Mouse (Mus musculus) hindbrain, embryonic 14.5 days (tissue): Measurements from ENCODE around the gene Krtap3-2. TPM values are rescaled to one million over a fixed set of nuclear protein-coding genes. Genes with fewer than 3 reads are reported as not detected.
"Not testable (repeated sequence)": the region's sequence is repeated elsewhere in the genome, so short reads cannot be mapped to it uniquely, and the experiment has no call there.

ENCODE experiments used
- ATAC-seq: fragments of 200-750 bp; cut with Nextera tagmentation; 2 replicates; pipeline ENCODE4 v1.8.0; 2017; ENCODE audit warnings: moderate number of reproducible peaks, mild to moderate bottlenecking, moderate TSS enrichment, moderate library complexity; ENCODE audit not compliant: low FRiP score
- DNase-seq: peaks from one replicate; pipeline ENCODE4 v3.0.0-alpha.2; 2015; ENCODE audit warnings: low spot score
- H3K27ac ChIP-seq: fragments of 300-500 bp; sonication (generic); 2 replicates; pipeline ENCODE4 v1.5.1; 2014; ENCODE audit warnings: mild to moderate bottlenecking, moderate library complexity
- H3K27me3 ChIP-seq: fragments of 300-500 bp; sonication (generic); 2 replicates; pipeline ENCODE4 v1.6.1; 2014; ENCODE audit warnings: mild to moderate bottlenecking, low read length, mixed read lengths; ENCODE audit not compliant: control insufficient read depth, insufficient read depth
- H3K36me3 ChIP-seq: fragments of 300-500 bp; sonication (generic); replicated peaks from 2 replicates; pipeline ENCODE4 v1.6.1; 2014; ENCODE audit not compliant: control insufficient read depth, insufficient read depth
- H3K4me1 ChIP-seq: fragments of 300-500 bp; sonication (generic); replicated peaks from 2 replicates; pipeline ENCODE4 v1.6.1; 2014; ENCODE audit warnings: antibody characterized with exemption, low read length, mixed read lengths; ENCODE audit not compliant: control insufficient read depth, insufficient read depth
- H3K4me2 ChIP-seq: fragments of 300-500 bp; sonication (generic); replicated peaks from 2 replicates; pipeline ENCODE4 v1.6.1; 2014; ENCODE audit warnings: mild to moderate bottlenecking, moderate library complexity
- H3K4me3 ChIP-seq: fragments of 300-500 bp; sonication (generic); replicated peaks from 2 replicates; pipeline ENCODE4 v1.5.1; 2014; ENCODE audit warnings: mild to moderate bottlenecking, low read length
- H3K9ac ChIP-seq: fragments of 300-500 bp; sonication (generic); 2 replicates; pipeline ENCODE4 v1.6.1; 2014
- H3K9me3 ChIP-seq: fragments of 300-500 bp; sonication (generic); 2 replicates; pipeline ENCODE4 v1.6.1; 2016; ENCODE audit warnings: low read length; ENCODE audit not compliant: control insufficient read depth
- WGBS: fragments of 180-500 bp; shearing (Covaris S2); extraction: QIAGEN DNeasy Blood & Tissue Kit; methylation state at CpG from one replicate; pipeline ENCODE4 v1.1.7; 2014; 5-methylcytosine and 5-hydroxymethylcytosine counted together
- polyA plus RNA-seq: library from polyadenylated mRNA; unstranded; fragments of >200 nt; fragmentation: Nextera tagmentation; extraction: Ambion mirVana; gene quantifications from 2 replicates; pipeline ENCODE4 v1.2.1, GENCODE M21; 2014

Gene Krtap3-2
- not detected in 2 replicates for polyA plus RNA-seq

GRCm38 (mm10) chr11:99556753-99557152 is at the start of gene Krtap3-2:
Krtap3-2 (minus strand) TSS chr11:99556853.
- ATAC-seq (no peak), DNase-seq (no peak)
- Histone ChIP-seq H3K27ac (no peak within 1 kb of the TSS), H3K9ac (no peak within 1 kb of the TSS), H3K9me3 (no peaks in the 10 kb centered on the region), H3K4me1 (no peaks in the 10 kb centered on the region), H3K4me2 (no peak within 1 kb of the TSS), H3K27me3 (no peaks in the 10 kb centered on the region), H3K4me3 (no peak within 1 kb of the TSS), H3K36me3 (no peaks in the 10 kb centered on the region)
- 79% methylated on average over 2 of the region's 2 CpGs for WGBS

- H3K4me1 ChIP-seq, H3K36me3 ChIP-seq, H3K9ac ChIP-seq, DNase-seq, H3K9me3 ChIP-seq, H3K4me3 ChIP-seq, ATAC-seq, H3K27ac ChIP-seq, H3K27me3 ChIP-seq, H3K4me2 ChIP-seq: not testable (repeated sequence)
- WGBS: 79% methylated on average over 1 of the region's 1 CpGs
These were observed 46.6 kb upstream of the Krtap3-2 start, which contains the start of gene Gm11938 for GRCm38 (mm10) chr11:99603208-99603607. Gm11938 (minus strand) TSS chr11:99603308.

GRCm38 (mm10) chr11:99597742-99598141 is 41.1 kb upstream of the Krtap3-2 start, which contains the start of gene Krtap9-3:
Krtap9-3 (minus strand) TSS chr11:99598105.
- ATAC-seq, H3K9ac ChIP-seq, H3K9me3 ChIP-seq, H3K4me3 ChIP-seq, H3K4me2 ChIP-seq, H3K27ac ChIP-seq, H3K36me3 ChIP-seq, H3K27me3 ChIP-seq, H3K4me1 ChIP-seq, DNase-seq: not testable (repeated sequence)
- 82% methylated on average over 6 of the region's 6 CpGs for WGBS

- 84% methylated on average over 6 of the region's 6 CpGs for WGBS
- H3K4me2 ChIP-seq: no peak within 1 kb of the TSS
These were observed 34.3 kb upstream of the Krtap3-2 start, which contains the start of gene Krtap1-3 for GRCm38 (mm10) chr11:99590981-99591380. Krtap1-3 (minus strand) TSS chr11:99591339.

GRCm38 (mm10) chr11:99585096-99585495 is 28.4 kb upstream of the Krtap3-2 start:
- DNase-seq (no peak), ATAC-seq (no peak)
- Histone ChIP-seq H3K36me3 (no peaks in the 10 kb centered on the region), H3K4me1 (no peaks in the 10 kb centered on the region), H3K4me3 (no peak overlapping the region), H3K9ac (no peak overlapping the region), H3K4me2 (no peak overlapping the region), H3K27me3 (no peaks in the 10 kb centered on the region), H3K27ac (no peak overlapping the region), H3K9me3 (no peaks in the 10 kb centered on the region)
- 90% methylated on average over 7 of the region's 7 CpGs for WGBS

More at GRCm38 (mm10) chr11:99590981-99591380, 34.3 kb upstream of the Krtap3-2 start, which contains the start of gene Krtap1-3:
- H3K27me3 ChIP-seq: no peaks in the 10 kb centered on the region
- no peak within 1 kb of the TSS for H3K4me3 ChIP-seq
- DNase-seq: no peak
- H3K9ac ChIP-seq: no peak within 1 kb of the TSS
- no peaks in the 10 kb centered on the region for H3K4me1 ChIP-seq
- no peak for ATAC-seq
- no peaks in the 10 kb centered on the region for H3K9me3 ChIP-seq
- no peak within 1 kb of the TSS for H3K27ac ChIP-seq
- no peaks in the 10 kb centered on the region for H3K36me3 ChIP-seq

GRCm38 (mm10) chr11:99583245-99583704 is 26.6 kb upstream of the Krtap3-2 start, which contains the start of gene Krtap1-4:
Krtap1-4 (minus strand) TSS chr11:99583654.
- no peaks in the 10 kb centered on the region for H3K36me3 ChIP-seq
- H3K4me1 ChIP-seq: no peaks in the 10 kb centered on the region
- H3K9me3 ChIP-seq: no peaks in the 10 kb centered on the region
- no peak within 1 kb of the TSS for H3K4me3 ChIP-seq
- ATAC-seq (no peak), DNase-seq (no peak)
- no peak within 1 kb of the TSS for H3K27ac ChIP-seq
- H3K4me2 ChIP-seq: no peak within 1 kb of the TSS
- no peak within 1 kb of the TSS for H3K9ac ChIP-seq
- WGBS: 90% methylated on average over 5 of the region's 5 CpGs
- H3K27me3 ChIP-seq: no peaks in the 10 kb centered on the region

GRCm38 (mm10) chr11:99581564-99581963 is 24.9 kb upstream of the Krtap3-2 start:
- H3K4me1 ChIP-seq: no peaks in the 10 kb centered on the region
- no peak overlapping the region for H3K9ac ChIP-seq
- DNase-seq (no peak), ATAC-seq (no peak)
- H3K27ac ChIP-seq: no peak overlapping the region
- H3K9me3 ChIP-seq: no peaks in the 10 kb centered on the region
- 91% methylated on average over 6 of the region's 6 CpGs for WGBS
- no peaks in the 10 kb centered on the region for H3K36me3 ChIP-seq
- H3K27me3 ChIP-seq: no peaks in the 10 kb centered on the region
- no peak overlapping the region for H3K4me2 ChIP-seq
- no peak overlapping the region for H3K4me3 ChIP-seq

GRCm38 (mm10) chr11:99581051-99581450 is 24.4 kb upstream of the Krtap3-2 start:
- DNase-seq: no peak
- Histone ChIP-seq H3K9ac (no peak overlapping the region), H3K4me1 (no peaks in the 10 kb centered on the region), H3K4me3 (no peak overlapping the region), H3K9me3 (no peaks in the 10 kb centered on the region), H3K4me2 (no peak overlapping the region), H3K36me3 (no peaks in the 10 kb centered on the region), H3K27me3 (no peaks in the 10 kb centered on the region), H3K27ac (no peak overlapping the region)
- no peak for ATAC-seq
- 92% methylated on average over 5 of the region's 5 CpGs for WGBS

- Histone ChIP-seq H3K27ac (no peak within 1 kb of the TSS), H3K27me3 (no peaks in the 10 kb centered on the region), H3K4me1 (no peaks in the 10 kb centered on the region), H3K36me3 (no peaks in the 10 kb centered on the region), H3K9me3 (no peaks in the 10 kb centered on the region), H3K4me2 (no peak within 1 kb of the TSS), H3K9ac (no peak within 1 kb of the TSS), H3K4me3 (no peak within 1 kb of the TSS)
- DNase-seq: no peak
- ATAC-seq: no peak
- 91% methylated on average over 6 of the region's 6 CpGs for WGBS
These were observed 24.0 kb upstream of the Krtap3-2 start, which contains the start of gene Krtap1-5 for GRCm38 (mm10) chr11:99580636-99581035. Krtap1-5 (minus strand) TSS chr11:99581016.
